In the genomic region with DNA sequence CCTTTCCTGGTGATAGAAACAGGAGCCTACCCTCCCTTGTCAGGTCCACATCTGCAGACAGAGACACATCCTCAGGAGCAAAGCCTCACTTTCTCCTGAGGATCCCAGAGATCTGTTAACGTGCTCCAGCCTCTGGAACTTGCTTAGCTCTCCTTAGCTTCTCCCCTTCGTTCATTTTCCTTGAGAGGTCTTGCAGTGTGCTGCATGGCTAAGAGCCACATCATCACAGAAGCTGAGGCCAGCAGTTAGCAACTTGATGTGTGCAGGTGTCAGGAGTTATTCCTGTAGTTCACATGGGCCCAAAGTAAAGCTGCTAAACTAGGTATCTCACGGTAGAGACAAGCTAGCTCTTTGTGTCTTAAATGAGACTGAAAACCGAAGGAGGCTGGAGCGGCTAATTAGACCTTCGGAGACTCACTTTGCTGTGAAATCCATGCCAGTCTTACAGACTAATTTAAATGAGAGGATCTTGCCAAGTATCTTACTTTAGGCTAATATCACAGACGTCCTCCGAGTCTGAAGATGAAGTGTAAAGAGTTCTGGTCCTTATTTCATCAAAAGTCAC, we compare ENCODE assay signal across 29 mouse cellular contexts.
A peak's percentile ranks its signal among the peaks of the same experiment; 100 is the strongest.
DNase-seq lines count a peak whose midpoint lies in the region; ATAC-seq and TF ChIP-seq lines count a peak whose summit lies in the region.
"Had no signal": no experiment of that assay in that cellular context is flagged by ENCODE, and none has a peak within 500 bp of the region (broad histone marks: within the 10 kb centered on the region; RNA-seq: fewer than 3 reads in every experiment).

No protein-coding gene starts in this region.

- H3K9me3 ChIP-seq in forebrain, embryonic 12.5 days = no peaks in the 10 kb centered on the region
- H3K9me3 ChIP-seq in forebrain, embryonic 13.5 days (replicated peaks) = no peaks in the 10 kb centered on the region
- H3K9me3 ChIP-seq in forebrain, postnatal 0 days (ENCODE audit: low read length) = no peaks in the 10 kb centered on the region
- H3K9me3 ChIP-seq: embryonic facial prominence, embryonic 15.5 days; heart, embryonic 13.5 days; hindbrain, embryonic 10.5 days; hindbrain, embryonic 15.5 days; limb, embryonic 10.5 days; limb, embryonic 15.5 days; neural tube, embryonic 13.5 days; stomach, embryonic 15.5 days had no signal

- WGBS in forebrain, embryonic 12.5 days = 58% methylated on average over 8 of the region's 8 CpGs
- 51% methylated on average over 8 of the region's 8 CpGs for WGBS in forebrain, embryonic 13.5 days
- 36% methylated on average over 8 of the region's 8 CpGs for whole genome bisulfite sequencing in forebrain, postnatal 0 days

- no peak overlapping the region for H3K4me3 ChIP-seq in forebrain, embryonic 12.5 days (replicated peaks)
- H3K4me3 ChIP-seq in forebrain, embryonic 13.5 days = no peak overlapping the region
- no peak overlapping the region for H3K4me3 ChIP-seq in left cerebral cortex, adult 2 months
- H3K4me3 ChIP-seq in forebrain, postnatal 0 days (ENCODE audit: low read depth, low read length) = no peak overlapping the region
- H3K4me3 ChIP-seq: embryonic facial prominence, embryonic 15.5 days; heart, embryonic 13.5 days; hindbrain, embryonic 10.5 days; hindbrain, embryonic 15.5 days; limb, embryonic 10.5 days; limb, embryonic 15.5 days; neural tube, embryonic 13.5 days; stomach, embryonic 15.5 days had no signal

- H3K36me3 ChIP-seq in forebrain, embryonic 12.5 days (replicated peaks) = no peaks in the 10 kb centered on the region
- no peaks in the 10 kb centered on the region for H3K36me3 ChIP-seq in forebrain, embryonic 13.5 days (ENCODE audit: poor library complexity, severe bottlenecking)
- no peaks in the 10 kb centered on the region for H3K36me3 ChIP-seq in forebrain, postnatal 0 days (ENCODE audit: insufficient read depth)
- H3K36me3 ChIP-seq: embryonic facial prominence, embryonic 15.5 days; heart, embryonic 13.5 days; hindbrain, embryonic 10.5 days; hindbrain, embryonic 15.5 days; limb, embryonic 10.5 days; limb, embryonic 15.5 days; neural tube, embryonic 13.5 days; stomach, embryonic 15.5 days had no signal

- no peak for TF ChIP-seq CTCF in left cerebral cortex, adult 2 months (IDR thresholded peaks at IDR 0.05)
- TF ChIP-seq CTCF in forebrain, postnatal 0 days (IDR thresholded peaks at IDR 0.05; ENCODE audit: low read depth) = no peak

- ATAC-seq in forebrain, embryonic 12.5 days (ENCODE audit: low FRiP score) = peak; percentile 14; the same call in 1 of the 2 replicates
- ATAC-seq in forebrain, embryonic 13.5 days = no peak; the same call in 1 of the 2 replicates
- no peak for ATAC-seq in forebrain, postnatal 0 days
- ATAC-seq: inflammation-experienced regulatory T-cells, adult 6 months had no signal

- H3K4me1 ChIP-seq in forebrain, embryonic 12.5 days = no peaks in the 10 kb centered on the region
- peaks cover 8% of the 10 kb centered on the region; the same call in 1 of the 2 replicates for H3K4me1 ChIP-seq in forebrain, embryonic 13.5 days
- peaks cover 4% of the 10 kb centered on the region; the same call in 1 of the 2 replicates for H3K4me1 ChIP-seq in forebrain, postnatal 0 days (ENCODE audit: insufficient read depth)
- H3K4me1 ChIP-seq: embryonic facial prominence, embryonic 15.5 days; heart, embryonic 13.5 days; hindbrain, embryonic 10.5 days; hindbrain, embryonic 15.5 days; limb, embryonic 10.5 days; limb, embryonic 15.5 days; neural tube, embryonic 13.5 days; stomach, embryonic 15.5 days had no signal

- intact Hi-C loops in left cerebral cortex, adult 2 months (cut with DNase I) = no loop called here

- peak overlapping the region; percentile 46; the same call in 1 of the 2 replicates for H3K27ac ChIP-seq in forebrain, embryonic 12.5 days
- H3K27ac ChIP-seq in forebrain, embryonic 13.5 days = no peak overlapping the region; the same call in 1 of the 2 replicates
- peak overlapping the region; percentile 56; the same call in 1 of the 2 replicates for H3K27ac ChIP-seq in left cerebral cortex, adult 2 months
- H3K27ac ChIP-seq in forebrain, postnatal 0 days (ENCODE audit: low read depth, low read length) = 0 out of 2 replicates have a peak overlapping the region, but pooled peaks have one; percentile 45
- H3K27ac ChIP-seq: embryonic facial prominence, embryonic 15.5 days; heart, embryonic 13.5 days; hindbrain, embryonic 10.5 days; hindbrain, embryonic 15.5 days; limb, embryonic 10.5 days; limb, embryonic 15.5 days; liver, embryonic 14.5 days; neural tube, embryonic 13.5 days; stomach, embryonic 15.5 days had no signal

- DNase-seq in left cerebral cortex, adult 2 months (ENCODE audit: extremely low spot score in 1 of 2, low spot score in 2 of 2) = no peak
- DNase-seq in left cerebral cortex, adult 11 months (ENCODE audit: low spot score) = no peak
- peak; percentile 43 for DNase-seq in R1 (ENCODE audit: low read depth, low spot score)
- no peak for DNase-seq in forebrain, postnatal 0 days
- no peak for DNase-seq in kidney, postnatal 4 days
- no peak for DNase-seq in ovary, postnatal 14 days (ENCODE audit: low spot score)
- DNase-seq: adrenal gland, adult 8-10 months; cerebellum, adult 11 months; cerebellum, adult 9-11 months; heart, postnatal 10 days; kidney, adult 11 months; kidney, postnatal 14 days; lung, adult 2 months; lung, postnatal 10 days; retina, postnatal 1 day; right cerebral cortex, postnatal 14 days; thymus, postnatal 14 days had no signal

- no peak overlapping the region for H3K4me2 ChIP-seq in forebrain, embryonic 12.5 days
- H3K4me2 ChIP-seq in forebrain, embryonic 13.5 days = no peak overlapping the region
- no peak overlapping the region for H3K4me2 ChIP-seq in forebrain, postnatal 0 days (ENCODE audit: low read depth)
- H3K4me2 ChIP-seq: embryonic facial prominence, embryonic 15.5 days; heart, embryonic 13.5 days; hindbrain, embryonic 15.5 days; limb, embryonic 15.5 days; neural tube, embryonic 13.5 days; stomach, embryonic 15.5 days had no signal

- H3K9ac ChIP-seq in forebrain, embryonic 12.5 days = no peak overlapping the region
- H3K9ac ChIP-seq in forebrain, embryonic 13.5 days = no peak overlapping the region
- no peak overlapping the region for H3K9ac ChIP-seq in forebrain, postnatal 0 days
- H3K9ac ChIP-seq: embryonic facial prominence, embryonic 15.5 days; heart, embryonic 13.5 days; hindbrain, embryonic 15.5 days; limb, embryonic 15.5 days; liver, embryonic 14.5 days; neural tube, embryonic 13.5 days; stomach, embryonic 15.5 days had no signal

- H3K27me3 ChIP-seq in forebrain, embryonic 12.5 days = no peaks in the 10 kb centered on the region
- H3K27me3 ChIP-seq in forebrain, embryonic 13.5 days = no peaks in the 10 kb centered on the region
- H3K27me3 ChIP-seq in forebrain, postnatal 0 days (ENCODE audit: insufficient read depth, low read length) = no peaks in the 10 kb centered on the region
- H3K27me3 ChIP-seq: embryonic facial prominence, embryonic 15.5 days; heart, embryonic 13.5 days; hindbrain, embryonic 15.5 days; limb, embryonic 15.5 days; neural tube, embryonic 13.5 days; stomach, embryonic 15.5 days had no signal
